Mouse (Mus musculus): ENCODE data around the gene Unk. TPM values are rescaled to one million over a fixed set of nuclear protein-coding genes. Genes with fewer than 3 reads are reported as not detected.

Unk gene
- total and polyA plus RNA-seq, 2 experiments from 2014 or later: 26.7 to 55.1 TPM

GRCm38 (mm10) chr11:116098711-116099460 is 68.8 kb downstream of the Unk start:
- no peak for ATAC-seq (ENCODE audit: low FRiP score)

GRCm38 (mm10) chr11:116099462-116099861 is 69.3 kb downstream of the Unk start:
- ATAC-seq (ENCODE audit: low FRiP score) (no peak), DNase-seq (ENCODE audit: low spot score) (no peak)
- Histone ChIP-seq H3K27ac (ENCODE audit: low read depth, low read length) (no peak overlapping the region), H3K4me3 (ENCODE audit: low read depth, low read length) (no peak overlapping the region), H3K27me3 (ENCODE audit: insufficient read depth, low read length) (no peaks in the 10 kb centered on the region; the same call in 1 of the 2 replicates), H3K9ac (replicated peaks; ENCODE audit: low read length, poor library complexity, severe bottlenecking) (no peak overlapping the region), H3K9me3 (ENCODE audit: low read length) (no peaks in the 10 kb centered on the region), H3K36me3 (ENCODE audit: insufficient read depth, low read length) (no peaks in the 10 kb centered on the region), H3K4me1 (ENCODE audit: insufficient read depth, low read length) (no peaks in the 10 kb centered on the region), H3K4me2 (ENCODE audit: low read depth, low read length, poor library complexity, severe bottlenecking) (no peak overlapping the region)
- WGBS: 89% methylated on average over 6 of the region's 6 CpGs
- TF ChIP-seq CTCF (IDR thresholded peaks at IDR 0.05): no peak

More at GRCm38 (mm10) chr11:116098711-116099460, 68.8 kb downstream of the Unk start:
- no peak for DNase-seq (ENCODE audit: low spot score)
- no peaks in the 10 kb centered on the region for H3K4me1 ChIP-seq (ENCODE audit: insufficient read depth, low read length)
- no peak overlapping the region for H3K27ac ChIP-seq (ENCODE audit: low read depth, low read length)
- H3K9me3 ChIP-seq (ENCODE audit: low read length): no peaks in the 10 kb centered on the region
- no peaks in the 10 kb centered on the region for H3K36me3 ChIP-seq (ENCODE audit: insufficient read depth, low read length)
- no peak overlapping the region for H3K4me2 ChIP-seq (ENCODE audit: low read depth, low read length, poor library complexity, severe bottlenecking)
- H3K4me3 ChIP-seq (ENCODE audit: low read depth, low read length): no peak overlapping the region
- no peaks in the 10 kb centered on the region for H3K27me3 ChIP-seq (ENCODE audit: insufficient read depth, low read length)
- WGBS: 76% methylated on average over 14 of the region's 14 CpGs
- no peak overlapping the region for H3K9ac ChIP-seq (replicated peaks; ENCODE audit: low read length, poor library complexity, severe bottlenecking)
- TF ChIP-seq CTCF (IDR thresholded peaks at IDR 0.05): no peak

GRCm38 (mm10) chr11:116100385-116100784 is 70.3 kb downstream of the Unk start:
- Histone ChIP-seq H3K4me2 (ENCODE audit: low read depth, low read length, poor library complexity, severe bottlenecking) (no peak overlapping the region), H3K9ac (replicated peaks; ENCODE audit: low read length, poor library complexity, severe bottlenecking) (no peak overlapping the region), H3K4me1 (ENCODE audit: insufficient read depth, low read length) (no peaks in the 10 kb centered on the region), H3K27me3 (ENCODE audit: insufficient read depth, low read length) (no peaks in the 10 kb centered on the region; the same call in 1 of the 2 replicates), H3K36me3 (ENCODE audit: insufficient read depth, low read length) (no peaks in the 10 kb centered on the region), H3K9me3 (ENCODE audit: low read length) (no peaks in the 10 kb centered on the region), H3K27ac (ENCODE audit: low read depth, low read length) (no peak overlapping the region), H3K4me3 (ENCODE audit: low read depth, low read length) (no peak overlapping the region)
- DNase-seq (ENCODE audit: low spot score) (no peak), ATAC-seq (ENCODE audit: low FRiP score) (no peak)
- WGBS: 82% methylated on average over 6 of the region's 6 CpGs
- no peak for TF ChIP-seq CTCF (IDR thresholded peaks at IDR 0.05)

DNA sequence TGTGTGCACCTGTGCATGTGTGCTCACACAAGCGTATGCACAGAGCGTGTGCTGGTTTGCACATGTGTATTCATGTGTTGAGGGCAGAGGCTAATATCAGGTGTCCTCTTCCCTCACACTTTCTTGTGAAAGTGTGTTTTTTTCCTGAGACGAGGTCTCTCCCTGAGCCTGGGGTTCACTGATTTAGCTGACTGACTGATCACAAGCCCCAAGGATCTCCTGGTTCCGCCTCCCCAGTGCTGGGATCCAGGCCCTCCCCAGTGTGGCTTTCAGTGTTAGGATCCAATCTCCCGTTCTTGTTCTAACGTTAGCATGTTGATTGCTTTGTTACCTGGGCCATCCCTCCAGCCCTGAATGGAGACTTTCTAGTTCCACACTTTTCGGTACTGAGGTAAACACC is 70.7 kb downstream of the Unk start:
- Histone ChIP-seq H3K4me1 (ENCODE audit: insufficient read depth, low read length) (no peaks in the 10 kb centered on the region), H3K36me3 (ENCODE audit: insufficient read depth, low read length) (no peaks in the 10 kb centered on the region), H3K9me3 (ENCODE audit: low read length) (no peaks in the 10 kb centered on the region), H3K4me2 (ENCODE audit: low read depth, low read length, poor library complexity, severe bottlenecking) (no peak overlapping the region), H3K27ac (ENCODE audit: low read depth, low read length) (no peak overlapping the region), H3K27me3 (ENCODE audit: insufficient read depth, low read length) (no peaks in the 10 kb centered on the region; the same call in 1 of the 2 replicates), H3K9ac (replicated peaks; ENCODE audit: low read length, poor library complexity, severe bottlenecking) (no peak overlapping the region), H3K4me3 (ENCODE audit: low read depth, low read length) (no peak overlapping the region)
- DNase-seq (ENCODE audit: low spot score): no peak
- TF ChIP-seq CTCF (IDR thresholded peaks at IDR 0.05): no peak
- WGBS: 84% methylated on average over 7 of the region's 7 CpGs
- ATAC-seq (ENCODE audit: low FRiP score): no peak

DNA sequence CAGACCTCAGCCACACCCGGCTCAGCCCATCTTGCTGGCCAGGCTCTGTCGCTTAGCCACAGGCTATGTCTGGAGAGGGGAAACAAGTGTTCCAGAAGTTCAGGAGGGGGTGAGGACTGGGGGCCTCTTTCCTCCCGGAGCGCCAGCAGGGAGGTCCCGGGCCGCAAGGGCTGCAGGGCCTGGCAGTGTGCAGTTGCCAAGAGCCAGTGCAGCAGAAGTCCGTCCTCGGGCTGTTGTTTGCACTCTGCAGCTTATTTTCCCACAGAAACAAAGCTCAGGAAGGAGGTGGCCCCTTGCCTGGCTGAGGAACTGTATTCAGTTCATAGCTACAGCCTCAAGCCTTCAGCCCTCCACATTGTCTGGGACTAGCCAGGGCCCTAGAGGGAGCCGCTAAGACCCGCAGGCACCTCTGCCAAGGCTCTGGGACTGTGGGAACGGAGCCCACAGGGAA is 71.8 kb downstream of the Unk start:
- Histone ChIP-seq H3K36me3 (ENCODE audit: insufficient read depth, low read length) (no peaks in the 10 kb centered on the region), H3K4me3 (ENCODE audit: low read depth, low read length) (no peak overlapping the region), H3K4me2 (ENCODE audit: low read depth, low read length, poor library complexity, severe bottlenecking) (no peak overlapping the region), H3K4me1 (ENCODE audit: insufficient read depth, low read length) (no peaks in the 10 kb centered on the region), H3K27ac (ENCODE audit: low read depth, low read length) (peak overlapping the region; percentile 73), H3K9ac (replicated peaks; ENCODE audit: low read length, poor library complexity, severe bottlenecking) (no peak overlapping the region), H3K27me3 (ENCODE audit: insufficient read depth, low read length) (peaks cover 8% of the 10 kb centered on the region), H3K9me3 (ENCODE audit: low read length) (no peaks in the 10 kb centered on the region)
- 29% methylated on average over 10 of the region's 11 CpGs for WGBS
- no peak for TF ChIP-seq CTCF (IDR thresholded peaks at IDR 0.05)
- DNase-seq (ENCODE audit: low spot score) (peak; percentile 63), ATAC-seq (ENCODE audit: low FRiP score) (peak; percentile 47; the same call in 1 of the 2 replicates)

DNA sequence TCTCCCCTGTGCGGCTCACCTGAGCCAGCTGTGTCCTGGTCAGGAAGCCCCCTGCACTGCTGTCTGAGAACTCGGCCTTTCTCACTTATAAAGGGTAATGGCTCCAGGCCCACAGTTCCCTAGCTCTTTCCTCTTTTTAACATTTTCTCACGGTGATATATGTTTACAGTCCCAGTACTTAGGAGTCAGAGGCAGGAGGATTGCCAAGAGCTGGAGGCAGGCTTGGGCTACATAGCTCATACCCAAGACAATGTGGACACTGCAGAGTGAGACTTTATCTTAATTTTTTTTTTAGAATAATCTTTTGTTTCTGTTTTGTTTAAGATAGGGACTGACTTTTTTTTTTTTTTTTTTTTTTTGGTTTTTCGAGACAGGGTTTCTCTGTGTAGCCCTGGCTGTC is 72.3 kb downstream of the Unk start:
- 50% methylated on average over 3 of the region's 4 CpGs for WGBS
- H3K4me2 ChIP-seq (ENCODE audit: low read depth, low read length, poor library complexity, severe bottlenecking): no peak overlapping the region
- H3K4me1 ChIP-seq (ENCODE audit: insufficient read depth, low read length): no peaks in the 10 kb centered on the region
- H3K9ac ChIP-seq (replicated peaks; ENCODE audit: low read length, poor library complexity, severe bottlenecking): no peak overlapping the region
- peaks cover 13% of the 10 kb centered on the region for H3K27me3 ChIP-seq (ENCODE audit: insufficient read depth, low read length)
- no peak overlapping the region for H3K4me3 ChIP-seq (ENCODE audit: low read depth, low read length)
- no peaks in the 10 kb centered on the region for H3K36me3 ChIP-seq (ENCODE audit: insufficient read depth, low read length)
- DNase-seq (ENCODE audit: low spot score) (no peak), ATAC-seq (ENCODE audit: low FRiP score) (no peak)
- H3K27ac ChIP-seq (ENCODE audit: low read depth, low read length): peak overlapping the region; percentile 73
- no peak for TF ChIP-seq CTCF (IDR thresholded peaks at IDR 0.05)
- H3K9me3 ChIP-seq (ENCODE audit: low read length): no peaks in the 10 kb centered on the region
